Mouse (Mus musculus) activated CD4-positive, CD25-positive, alpha-beta regulatory T cell, adult 4 months (primary cell): Measurements from ENCODE around the gene Yrdc. TPM values are rescaled to one million over a fixed set of nuclear protein-coding genes. Genes with fewer than 3 reads are reported as not detected.
A peak's percentile ranks its signal among the peaks of the same experiment; 100 is the strongest.

Experiments used
- ATAC-seq: one replicate; pipeline ENCODE4 v1.8.0; 2017
- polyA plus RNA-seq, 2 experiments: library from polyadenylated mRNA; unstranded; fragments of 100-300 nt; shearing (Covaris generic); gene quantifications; one replicate each; pipeline ENCODE4 v1.2.1; 2017

Gene Yrdc
- 1 to 10 TPM; 4.4 to 6.2 TPM for polyA plus RNA-seq

DNA sequence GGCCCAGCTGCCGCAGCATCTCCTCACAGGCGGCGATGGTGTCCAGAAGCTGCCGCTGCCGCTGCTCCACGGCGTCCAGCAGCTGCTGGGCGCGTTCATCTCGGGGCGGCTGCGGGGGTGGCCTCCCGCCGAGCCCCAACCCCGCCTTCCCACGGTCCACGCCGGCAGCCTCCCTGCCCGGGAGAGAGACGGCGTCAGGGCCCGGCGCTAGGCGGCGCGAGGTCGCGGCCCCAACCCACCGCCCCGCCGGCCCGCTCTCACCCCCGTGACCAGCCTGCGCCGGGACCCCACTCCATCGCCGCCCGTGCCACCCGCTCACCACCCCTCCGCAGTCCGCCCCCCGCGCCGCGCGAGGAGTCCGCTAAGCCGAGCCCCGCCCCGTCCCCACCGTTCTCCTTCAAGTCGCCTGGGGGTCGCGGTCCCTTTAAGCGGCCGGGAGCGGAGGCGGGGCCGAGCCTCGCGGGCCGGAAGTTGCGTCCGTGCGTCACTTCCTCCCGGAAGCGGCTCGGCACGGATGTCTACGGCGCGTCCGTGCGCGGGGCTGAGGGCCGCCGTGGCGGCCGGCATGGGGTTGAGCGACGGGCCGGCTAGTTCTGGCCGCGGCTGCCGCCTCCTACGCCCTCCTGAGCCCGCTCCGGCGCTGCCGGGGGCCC lies at the start of gene Yrdc:
Yrdc (plus strand) TSS at position 419 of the 653 bp plus-strand sequence.
- ATAC-seq, result peak; percentile 82

DNA sequence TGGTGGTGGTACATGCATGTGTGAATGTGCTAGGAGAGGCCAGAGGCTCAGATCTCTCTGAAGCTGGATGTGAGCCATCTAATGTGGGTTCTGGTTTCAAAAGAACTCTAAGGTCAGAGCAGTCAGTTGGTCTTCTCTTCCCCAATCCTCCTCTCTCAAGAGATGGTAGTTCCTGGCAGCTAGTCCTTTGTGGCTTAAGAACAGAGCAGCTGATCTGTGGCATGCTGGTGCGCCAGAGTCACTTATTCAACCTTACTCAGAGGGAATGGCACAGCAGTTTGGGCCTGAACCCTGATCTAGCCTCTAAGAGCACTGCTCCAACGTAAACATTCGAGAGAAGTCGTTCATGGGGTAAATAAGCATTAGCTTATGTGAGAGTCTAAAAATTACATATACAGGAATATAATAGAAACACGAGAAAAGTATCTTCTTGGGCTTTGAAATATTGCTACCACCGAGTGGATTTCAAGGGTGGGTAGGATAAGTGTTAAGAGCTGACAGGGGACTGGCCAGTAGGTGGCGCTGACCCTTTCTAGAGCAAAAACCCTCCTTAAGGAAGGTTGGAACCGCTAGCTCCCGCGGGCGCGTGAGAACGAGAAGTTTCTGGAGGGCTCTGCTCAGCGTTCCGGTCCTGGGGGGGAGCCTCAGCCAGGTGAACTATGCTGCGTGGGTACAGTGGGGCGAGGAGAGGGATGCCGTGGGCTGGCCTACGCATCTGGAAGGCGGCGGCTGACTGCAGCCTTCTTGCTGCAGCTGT lies 48.7 kb upstream of the Yrdc start, which contains the start of gene Mtf1:
Mtf1 (plus strand) TSS at position 553 of the 757 bp plus-strand sequence.
- ATAC-seq, result peak; percentile 50

DNA sequence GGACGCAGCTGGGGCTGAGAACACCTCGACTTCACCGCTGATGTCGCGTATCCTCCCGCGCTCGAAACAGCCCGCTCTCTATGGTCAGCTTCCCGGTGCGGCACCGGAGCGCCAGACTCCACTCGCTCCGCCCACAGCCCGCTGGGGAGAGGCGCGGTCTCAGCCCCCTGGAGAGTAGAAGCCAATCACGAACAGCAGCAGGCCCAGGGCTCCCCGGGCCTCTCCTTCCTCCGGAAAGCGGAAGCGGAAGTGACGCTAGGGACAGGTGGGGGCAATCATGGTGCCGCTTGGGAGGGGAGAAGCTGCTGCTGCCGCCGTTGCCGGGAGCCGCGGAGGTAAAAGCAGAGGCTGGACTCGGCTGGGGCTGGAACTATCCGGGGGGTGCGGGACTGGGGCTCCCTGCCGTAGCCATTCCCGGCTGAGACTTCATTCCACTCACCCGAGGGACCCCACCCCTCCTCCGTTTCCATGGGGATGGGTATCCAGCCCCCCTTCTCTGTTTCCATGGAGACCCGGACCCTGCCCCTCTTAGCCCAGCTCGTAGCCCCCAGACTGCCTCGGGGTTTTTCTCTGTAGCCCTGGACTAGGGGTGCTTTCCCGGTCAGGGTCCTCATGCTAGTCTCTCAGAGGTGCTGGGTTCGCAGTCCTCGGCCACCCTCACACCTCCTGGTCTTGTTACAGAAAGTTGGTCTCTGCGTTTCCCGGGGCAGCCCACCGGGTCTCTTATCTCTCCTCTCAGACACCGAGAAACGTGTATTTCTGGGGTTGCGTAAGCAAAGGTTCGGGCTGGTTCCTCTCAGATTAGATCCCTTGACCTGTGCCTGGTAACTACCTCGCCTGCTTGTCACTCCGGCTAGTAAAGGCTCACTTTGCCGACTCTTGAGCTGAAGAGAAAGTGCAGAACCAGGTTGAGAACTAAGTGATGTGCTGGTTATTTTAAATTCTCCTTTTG lies 47.9 kb upstream of the Yrdc start:
- peak; percentile 99 for ATAC-seq

DNA sequence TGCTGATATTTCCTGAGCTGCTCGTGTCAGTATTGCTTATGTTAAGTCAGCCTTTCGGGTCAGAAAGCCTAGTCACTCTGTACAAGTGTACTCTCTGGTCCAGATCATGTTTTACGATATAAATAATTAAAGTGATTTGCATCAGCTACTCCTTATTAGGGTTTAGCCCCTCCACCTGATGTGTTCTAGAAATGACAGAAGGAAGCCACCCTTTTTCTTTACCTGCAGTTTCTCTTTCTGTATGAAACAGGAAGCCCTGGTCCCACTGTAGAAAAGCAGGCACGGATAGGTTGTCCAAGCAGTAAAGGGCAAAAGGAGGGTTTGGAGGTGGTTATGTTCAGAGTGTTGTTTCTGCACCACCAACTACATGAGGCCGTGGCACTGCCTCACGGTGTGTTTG lies 47.1 kb upstream of the Yrdc start:
- no peak for ATAC-seq

GRCm38 (mm10) chr4:124808511-124808910 lies 42.0 kb upstream of the Yrdc start:
- no peak for ATAC-seq

- ATAC-seq, result no peak
Measured at GRCm38 (mm10) chr4:124809136-124809883, 41.2 kb upstream of the Yrdc start.

GRCm38 (mm10) chr4:124810056-124810455 lies 40.4 kb upstream of the Yrdc start:
- ATAC-seq, result no peak

GRCm38 (mm10) chr4:124811347-124811975 lies 39.0 kb upstream of the Yrdc start:
- ATAC-seq, result no peak

- no peak for ATAC-seq
Measured at GRCm38 (mm10) chr4:124815901-124816300, 34.6 kb upstream of the Yrdc start.

- no peak for ATAC-seq
Measured at GRCm38 (mm10) chr4:124817803-124818202, 32.7 kb upstream of the Yrdc start.

- ATAC-seq, result no peak
Measured at GRCm38 (mm10) chr4:124818832-124819231, 31.6 kb upstream of the Yrdc start.

DNA sequence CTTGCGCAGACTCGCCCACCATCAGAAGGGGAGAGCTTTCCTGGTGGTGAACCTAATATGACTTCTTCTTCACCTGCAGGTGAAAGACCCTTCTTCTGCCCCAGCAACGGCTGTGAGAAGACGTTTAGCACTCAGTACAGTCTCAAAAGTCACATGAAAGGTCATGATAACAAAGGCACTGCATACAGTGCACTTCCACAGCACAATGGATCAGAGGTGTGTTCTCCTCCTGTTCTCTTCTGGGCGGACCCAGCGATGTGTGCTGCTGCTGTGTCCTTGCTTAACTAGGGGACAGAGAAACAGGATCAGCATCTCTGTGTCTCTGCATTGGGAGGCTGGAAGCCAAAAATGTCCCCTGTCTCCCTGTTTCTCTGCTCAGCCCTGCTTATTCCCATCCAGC lies 25.5 kb upstream of the Yrdc start:
- no peak for ATAC-seq

- no peak for ATAC-seq
Measured at GRCm38 (mm10) chr4:124825371-124825965, 25.0 kb upstream of the Yrdc start.

DNA sequence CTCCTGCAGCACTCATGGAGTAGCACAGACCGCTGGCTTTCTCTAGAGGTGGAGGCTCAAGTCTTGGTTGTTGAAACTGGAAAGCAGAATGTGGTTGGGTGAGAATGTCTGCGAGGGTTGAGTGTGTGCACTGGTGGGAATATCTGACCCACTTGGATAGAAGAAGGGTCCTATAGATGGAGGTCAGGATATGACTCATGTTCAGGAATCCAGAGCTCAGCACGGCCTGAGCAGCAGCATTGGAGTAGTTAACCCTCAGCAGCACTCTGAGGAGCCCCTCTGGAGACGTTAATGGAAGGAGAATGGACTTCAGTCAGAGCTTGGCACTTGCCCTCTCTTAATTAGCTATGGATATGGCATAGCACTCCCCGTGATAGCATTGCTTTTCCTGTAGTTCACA lies 20.8 kb upstream of the Yrdc start:
- ATAC-seq, result no peak

DNA sequence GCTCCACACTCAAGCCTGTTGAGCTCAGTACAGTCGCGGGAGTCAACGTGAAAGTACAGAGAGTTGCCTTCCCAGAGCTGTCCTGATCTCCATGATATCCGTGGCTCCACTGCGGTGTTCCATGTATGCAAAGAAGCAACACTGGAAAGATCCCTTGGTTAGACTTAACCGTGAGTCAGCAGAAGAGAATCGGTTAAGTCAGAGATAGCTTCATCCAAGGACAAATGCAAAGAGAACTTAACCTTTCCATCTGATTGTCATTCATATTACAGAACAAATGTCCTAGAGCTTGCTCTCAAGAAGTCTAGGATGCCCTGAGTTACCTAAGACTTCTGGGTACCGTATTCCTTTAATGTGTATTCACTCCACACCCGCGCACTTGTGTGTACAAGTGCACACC lies 17.7 kb upstream of the Yrdc start:
- no peak for ATAC-seq

DNA sequence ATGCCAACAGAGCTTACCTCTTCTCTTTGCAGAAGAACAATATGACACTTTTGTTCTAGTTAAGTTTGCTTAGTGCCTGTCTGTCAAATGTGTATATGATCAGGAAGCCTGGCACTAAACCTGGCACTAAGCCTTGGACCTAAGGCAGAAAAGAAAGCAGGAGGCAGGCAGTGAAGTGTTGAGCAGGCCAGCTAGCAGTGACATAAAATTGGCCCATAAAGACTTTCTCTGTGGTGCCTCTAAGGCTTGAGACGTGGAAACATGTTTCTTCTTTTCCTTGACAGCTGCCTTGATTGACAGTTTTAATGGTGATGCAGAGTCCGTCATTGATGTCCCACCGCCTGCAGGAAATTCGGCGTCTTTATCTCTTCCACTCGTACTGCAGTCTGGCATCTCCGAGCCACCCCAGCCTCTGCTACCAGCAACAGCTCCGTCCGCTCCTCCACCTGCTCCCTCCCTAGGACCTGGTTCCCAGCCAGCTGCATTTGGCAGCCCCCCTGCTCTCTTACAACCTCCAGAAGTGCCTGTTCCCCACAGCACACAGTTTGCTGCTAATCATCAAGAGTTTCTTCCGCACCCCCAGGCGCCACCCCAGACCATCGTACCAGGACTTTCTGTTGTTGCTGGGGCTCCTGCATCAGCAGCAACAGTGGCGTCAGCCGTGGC lies 12.3 kb upstream of the Yrdc start:
- ATAC-seq, result no peak

GRCm38 (mm10) chr4:124840998-124841397 lies 9.5 kb upstream of the Yrdc start:
- no peak for ATAC-seq

DNA sequence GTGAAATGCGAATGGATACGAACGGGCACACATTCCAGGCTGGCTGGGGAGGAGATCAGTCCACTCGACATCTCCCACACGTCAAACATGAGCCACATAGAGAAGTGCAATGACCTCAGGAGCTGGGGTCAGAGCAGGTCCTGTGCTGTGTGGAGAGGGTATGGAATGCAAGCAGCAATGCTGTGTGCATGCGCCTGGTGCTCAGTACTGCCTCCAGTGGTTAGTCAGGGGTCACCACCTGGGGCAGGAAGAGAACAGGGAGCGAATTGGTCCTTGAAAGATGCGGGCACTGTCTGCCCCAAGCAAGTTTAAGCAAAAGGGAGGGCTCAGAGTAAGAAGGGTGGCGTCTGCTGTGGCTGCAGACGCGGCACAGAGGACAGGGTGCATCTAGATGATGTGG lies 7.0 kb upstream of the Yrdc start:
- ATAC-seq, result peak; percentile 54

- ATAC-seq, result peak; percentile 29
Measured at GRCm38 (mm10) chr4:124847573-124847972, 2.9 kb upstream of the Yrdc start.

- ATAC-seq, result no peak
Measured at GRCm38 (mm10) chr4:124849631-124850260, 733 bp upstream of the Yrdc start.
